Mouse (Mus musculus) frontal cortex, postnatal 14 days (tissue): ENCODE data around the gene Tmem229a.
A peak's percentile ranks its signal among the peaks of the same experiment; 100 is the strongest.

ENCODE experiments used
- DNase-seq, 2 experiments: peaks; one replicate each; pipeline ENCODE4 v3.0.0; 2022; ENCODE audit warnings: low spot score in 2 of 2

The Tmem229a gene

DNA sequence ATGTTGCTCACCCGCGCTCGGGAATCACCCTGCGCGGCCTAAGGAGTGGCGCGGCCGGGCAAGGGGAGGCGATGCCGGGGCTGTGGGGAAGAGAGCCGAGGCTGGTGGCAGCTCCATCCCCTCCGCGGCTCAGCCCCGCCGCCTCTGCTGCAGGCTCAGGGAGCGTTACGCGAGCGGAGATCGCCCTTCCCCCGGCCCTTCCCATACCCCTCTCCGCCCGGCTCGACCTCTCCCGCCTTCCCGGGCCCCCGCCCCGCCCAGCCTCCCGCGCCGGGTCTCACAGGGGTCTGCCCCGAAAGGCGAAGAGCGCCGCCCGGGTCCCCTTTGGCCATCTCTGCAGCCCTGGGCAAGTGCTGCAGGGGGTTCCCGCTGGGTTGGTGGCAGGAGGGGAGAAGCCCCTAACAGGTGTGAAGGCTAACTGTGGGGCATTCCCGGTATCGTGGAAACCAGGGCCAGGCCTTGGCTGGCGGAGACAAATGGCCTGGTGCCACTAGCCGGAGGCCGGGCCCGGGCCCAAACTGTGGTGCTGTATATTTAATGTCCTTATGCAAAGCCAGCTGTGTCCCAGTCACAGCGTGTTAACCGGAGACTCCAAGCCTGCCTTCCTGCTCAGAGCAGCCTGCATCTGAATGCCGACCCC lies at the start of gene Tmem229a:
Tmem229a (minus strand) TSS at position 352 of the 640 bp plus-strand sequence.
- DNase-seq = peak; percentile 59 to 60

DNA sequence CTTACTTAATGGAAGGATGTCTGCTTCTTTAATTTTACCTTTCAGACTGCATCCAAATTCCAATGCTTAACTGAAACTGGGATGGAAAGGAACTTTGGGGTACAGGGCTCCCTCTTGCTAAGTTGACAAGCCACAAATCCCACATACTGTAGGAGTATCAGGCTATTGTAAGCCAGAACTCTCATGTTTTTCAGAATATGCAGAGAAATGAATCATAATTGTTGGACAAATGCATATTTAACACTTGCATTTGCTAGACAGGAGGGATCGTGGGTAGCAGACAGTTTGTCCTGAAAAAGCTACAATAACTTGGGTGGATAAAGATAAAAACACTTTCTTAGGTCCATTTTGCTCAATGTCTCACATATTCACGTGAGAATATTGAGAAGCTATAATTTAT lies 37.7 kb upstream of the Tmem229a start:
- no peak for DNase-seq

DNA sequence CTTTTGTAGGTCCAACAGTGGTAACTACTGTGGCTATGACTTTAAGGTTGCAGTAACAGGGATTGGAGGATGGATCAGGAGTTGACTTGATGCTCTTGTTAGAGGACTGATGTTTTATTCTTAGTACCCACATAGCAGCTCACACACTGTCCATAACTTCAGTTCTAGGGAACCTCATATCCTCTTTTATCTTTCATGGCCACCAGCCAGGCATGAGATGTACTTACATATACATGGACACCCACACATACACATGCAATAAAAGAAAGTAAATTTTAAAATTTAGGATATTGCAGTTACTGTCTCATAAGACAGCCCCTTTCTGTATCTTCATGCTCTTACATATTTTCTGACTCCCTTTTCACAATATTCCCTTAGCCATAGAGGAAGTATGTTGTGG lies 33.7 kb upstream of the Tmem229a start:
- DNase-seq = no peak

DNA sequence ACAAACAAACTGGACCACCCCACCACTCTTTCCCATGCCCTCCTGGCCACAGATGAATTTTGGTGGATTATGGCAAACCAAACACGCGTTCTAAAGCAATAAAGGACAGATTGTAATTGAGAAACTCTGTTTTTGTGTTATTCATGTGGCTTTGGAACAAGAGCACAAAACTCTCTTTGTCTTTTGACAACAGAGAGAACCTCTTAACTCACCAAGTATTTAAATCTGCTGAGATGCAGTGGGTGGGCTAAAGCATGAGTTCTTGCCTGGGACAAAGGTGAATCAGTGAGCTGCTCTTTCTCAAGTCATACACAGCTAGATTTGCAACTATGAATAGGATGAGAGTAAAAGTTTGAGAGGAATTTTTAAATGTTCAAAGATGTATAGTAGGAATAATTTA lies 20.1 kb upstream of the Tmem229a start:
- no peak for DNase-seq

DNA sequence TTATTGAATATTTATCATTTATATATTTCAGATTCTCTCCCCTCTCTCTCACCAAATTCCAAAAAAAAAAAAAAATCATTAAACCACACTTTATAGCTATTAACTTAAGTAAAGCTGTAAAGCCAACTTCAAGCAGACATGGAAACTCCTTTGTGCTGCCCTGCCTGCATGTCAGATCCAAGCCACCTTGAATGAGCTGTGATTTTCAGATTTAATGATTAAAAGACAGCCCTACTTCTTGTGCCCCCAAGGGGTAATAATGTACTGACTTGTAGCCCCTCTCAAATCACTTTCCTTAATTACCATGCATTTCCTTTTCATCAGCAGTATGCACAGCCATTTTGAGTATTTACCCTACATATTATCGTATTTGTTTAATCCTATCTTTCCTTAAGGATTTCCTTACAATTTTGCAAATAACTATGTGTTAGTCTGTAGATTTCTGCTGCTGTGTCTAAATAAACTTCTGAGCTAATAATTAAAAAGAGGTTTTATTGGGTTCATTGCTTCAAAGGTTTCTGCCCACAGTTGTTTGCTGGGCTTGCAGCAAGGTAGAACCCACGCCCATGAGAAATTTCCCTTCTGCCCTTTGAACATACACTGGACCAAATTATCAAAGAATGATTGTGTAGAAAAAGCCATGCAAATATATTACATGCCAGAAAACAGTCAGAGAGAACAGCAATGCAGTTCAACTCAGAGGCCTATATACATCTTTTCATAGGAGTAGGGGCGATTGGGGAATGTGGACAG lies 12.6 kb upstream of the Tmem229a start:
- no peak for DNase-seq

DNA sequence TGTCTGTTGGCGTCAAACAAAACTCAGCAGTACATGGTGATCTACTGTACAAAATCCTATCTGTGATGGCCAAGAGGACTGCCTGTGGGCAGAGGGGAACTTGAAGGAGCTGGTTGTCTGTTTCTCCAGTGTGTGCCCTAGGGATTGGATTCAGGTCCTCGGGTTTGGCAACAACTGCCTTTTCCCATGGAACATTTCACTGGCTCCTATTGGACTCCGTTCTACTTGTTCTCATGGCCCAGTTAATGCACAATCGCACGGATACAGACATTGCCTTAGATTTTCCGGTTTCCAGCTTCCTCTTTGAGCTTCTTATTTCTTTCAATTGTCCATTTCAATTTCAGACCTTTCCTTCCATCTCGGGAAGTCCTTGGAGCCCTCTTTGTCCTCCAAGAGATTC lies 11.6 kb upstream of the Tmem229a start:
- no peak for DNase-seq

DNA sequence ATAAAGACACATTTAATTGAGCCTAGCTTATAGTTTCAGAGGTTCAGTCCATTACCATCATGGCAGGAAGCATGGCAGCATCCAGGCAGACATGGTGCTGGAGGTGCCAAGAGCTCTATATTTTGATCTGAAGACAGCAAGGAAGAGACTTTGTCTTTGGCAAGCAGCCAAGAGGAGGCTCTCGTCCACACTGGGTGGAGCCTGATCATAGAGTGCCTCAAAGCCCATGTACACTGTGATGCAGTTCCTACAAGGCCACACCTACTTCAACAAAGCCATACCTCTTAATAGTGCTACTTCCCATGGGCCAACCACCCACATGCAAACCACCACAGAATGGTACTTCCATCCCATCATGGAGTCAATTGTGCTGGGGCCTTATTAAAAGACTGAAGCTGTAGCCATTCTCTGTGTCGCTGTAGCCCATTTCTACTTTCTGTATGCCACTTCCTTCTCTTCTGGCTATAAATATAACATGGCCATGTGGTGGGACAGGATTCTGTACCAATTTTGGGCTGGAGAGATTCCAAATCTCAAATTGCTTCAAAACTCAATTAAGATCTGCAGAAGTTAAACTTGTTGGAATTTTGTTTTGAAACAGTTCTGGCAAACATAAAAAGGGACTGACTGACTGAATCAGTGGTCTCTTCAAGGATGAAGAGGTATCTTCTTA lies 10.0 kb upstream of the Tmem229a start:
- DNase-seq = no peak

DNA sequence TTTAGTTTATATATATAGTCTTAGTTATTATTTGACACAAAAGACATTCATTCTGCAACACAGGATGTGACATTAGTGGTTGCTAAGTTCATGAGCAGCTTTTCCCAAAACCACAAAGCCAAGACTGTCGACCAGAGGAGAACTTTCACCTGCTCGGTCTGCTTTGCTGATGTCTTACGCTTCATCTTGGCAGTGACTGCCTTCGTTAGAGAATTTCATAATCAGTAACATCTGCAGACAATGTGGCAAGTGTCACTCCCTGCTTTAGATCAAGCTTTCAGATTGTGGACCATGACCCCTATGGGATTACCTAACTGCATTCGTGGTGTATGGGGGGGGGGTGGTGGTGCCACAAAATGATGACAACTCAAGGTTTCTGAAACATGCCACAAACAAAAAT lies 7.7 kb upstream of the Tmem229a start:
- DNase-seq = no peak

DNA sequence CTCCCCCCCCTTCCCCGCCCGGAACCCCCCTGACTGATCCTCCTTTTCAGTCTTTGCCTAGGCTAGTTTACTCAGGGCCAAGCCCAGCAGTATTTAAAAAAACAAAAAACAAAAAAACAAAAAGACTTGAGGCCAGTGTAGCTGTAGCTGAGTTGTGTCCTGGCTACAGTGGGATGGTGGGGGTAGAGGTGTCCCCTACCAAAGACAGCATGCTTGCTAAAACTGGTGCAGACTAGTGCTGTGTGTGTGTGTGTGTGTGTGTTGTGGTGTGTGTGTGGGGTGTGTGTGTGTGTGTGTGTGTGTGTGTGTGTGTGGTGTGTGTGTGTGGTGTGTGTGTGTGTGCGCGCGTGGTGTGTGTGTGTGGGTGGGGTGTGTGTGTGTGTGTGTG lies 483 bp upstream of the Tmem229a start:
- no peak for DNase-seq

DNA sequence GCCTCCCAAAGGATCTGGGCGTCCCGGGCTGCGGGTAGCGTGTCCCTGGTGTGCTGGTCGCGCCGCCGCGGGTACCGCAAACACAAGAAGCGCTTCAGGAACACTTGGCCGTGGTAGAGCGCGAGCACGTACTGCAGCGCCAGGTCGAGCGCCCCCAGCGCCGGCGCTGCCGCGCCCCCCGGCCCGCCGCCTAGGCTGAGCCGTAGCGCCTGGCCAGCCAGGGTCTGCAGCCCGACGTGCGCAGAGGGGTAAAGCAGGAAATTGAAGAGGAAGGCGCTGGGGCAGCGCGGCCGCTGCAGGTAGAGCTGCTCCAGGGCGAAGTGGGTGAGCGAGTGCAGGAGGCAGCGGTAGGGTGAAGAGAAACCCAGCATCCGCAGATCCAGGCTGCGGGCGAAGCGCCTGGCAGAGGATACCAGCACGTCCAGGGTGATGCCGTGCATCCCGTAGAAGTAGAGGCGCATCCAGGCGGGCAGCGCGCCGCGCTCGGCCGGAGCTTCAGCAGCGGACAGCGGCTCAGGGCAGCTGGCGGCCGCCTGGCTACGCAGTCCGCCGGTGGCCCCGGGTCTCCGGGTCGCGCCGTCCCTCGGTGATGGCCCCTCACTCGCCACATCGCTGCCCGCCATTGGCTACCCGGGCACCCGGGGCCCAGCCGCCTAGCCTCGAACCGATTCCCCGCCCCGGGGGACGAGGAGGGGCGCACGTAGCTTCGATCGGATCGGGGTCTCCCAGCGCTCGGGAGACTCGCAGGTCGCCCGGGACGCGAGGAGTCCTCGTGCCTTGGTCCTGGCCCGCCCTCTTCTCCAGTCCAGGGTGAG lies 759 bp downstream of the Tmem229a start:
- DNase-seq = peak; percentile 39 to 48

DNA sequence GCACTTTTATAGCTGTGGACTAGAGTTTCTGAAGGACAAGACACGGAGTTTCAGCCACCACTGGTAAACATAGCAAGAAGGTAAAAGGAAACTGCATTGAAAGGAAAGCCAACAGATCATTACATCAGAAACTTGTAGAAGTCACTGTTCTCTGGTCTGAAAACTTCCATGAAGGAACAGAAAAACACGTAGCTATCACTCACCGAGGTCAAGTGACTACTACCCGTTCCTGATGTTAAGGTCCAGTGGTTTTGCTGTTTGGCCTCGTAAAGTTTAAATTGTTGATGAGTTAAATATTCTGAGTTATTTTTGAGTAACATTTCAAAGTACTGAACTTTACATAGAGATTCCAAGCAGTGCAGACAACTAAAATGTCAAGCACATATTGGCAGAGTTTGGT lies 2.0 kb downstream of the Tmem229a start:
- DNase-seq = no peak

DNA sequence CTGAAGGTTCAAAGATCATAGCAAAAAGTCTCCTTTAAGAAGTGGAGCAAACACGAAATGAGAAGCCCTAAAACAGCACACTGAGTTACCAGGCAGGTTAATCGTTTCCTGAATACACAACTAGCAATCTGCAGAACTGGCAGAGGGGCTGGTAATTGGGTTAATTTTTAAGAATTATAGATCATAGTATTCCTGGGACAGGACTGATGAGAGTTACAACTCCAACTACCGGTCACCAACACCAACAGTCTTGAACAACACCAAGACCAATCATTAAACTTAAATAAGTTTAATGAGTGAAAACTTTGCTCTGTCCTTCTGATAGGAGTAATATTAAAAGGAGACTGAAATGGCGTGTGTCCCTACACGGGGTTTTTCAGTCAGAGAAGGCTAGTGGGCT lies 3.8 kb downstream of the Tmem229a start:
- DNase-seq = no peak

DNA sequence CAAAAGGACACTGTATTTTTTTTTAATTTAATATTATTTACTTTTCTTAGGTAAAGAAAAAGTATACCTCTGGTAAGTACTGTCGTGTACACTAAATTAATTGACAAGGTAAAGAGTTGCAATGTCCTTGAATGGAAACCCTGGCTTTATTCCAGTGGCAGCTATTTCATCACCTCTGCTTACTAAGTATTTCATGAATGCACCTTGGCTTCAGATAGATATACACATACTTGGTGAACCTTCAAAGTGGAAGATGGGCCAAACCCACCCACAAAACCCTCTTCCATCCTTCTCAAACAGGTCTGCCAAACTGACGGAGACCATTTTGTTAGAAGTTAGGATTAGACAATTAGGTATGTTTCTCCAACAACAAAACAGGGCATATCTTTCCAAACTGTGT lies 5.4 kb downstream of the Tmem229a start:
- DNase-seq = no peak

DNA sequence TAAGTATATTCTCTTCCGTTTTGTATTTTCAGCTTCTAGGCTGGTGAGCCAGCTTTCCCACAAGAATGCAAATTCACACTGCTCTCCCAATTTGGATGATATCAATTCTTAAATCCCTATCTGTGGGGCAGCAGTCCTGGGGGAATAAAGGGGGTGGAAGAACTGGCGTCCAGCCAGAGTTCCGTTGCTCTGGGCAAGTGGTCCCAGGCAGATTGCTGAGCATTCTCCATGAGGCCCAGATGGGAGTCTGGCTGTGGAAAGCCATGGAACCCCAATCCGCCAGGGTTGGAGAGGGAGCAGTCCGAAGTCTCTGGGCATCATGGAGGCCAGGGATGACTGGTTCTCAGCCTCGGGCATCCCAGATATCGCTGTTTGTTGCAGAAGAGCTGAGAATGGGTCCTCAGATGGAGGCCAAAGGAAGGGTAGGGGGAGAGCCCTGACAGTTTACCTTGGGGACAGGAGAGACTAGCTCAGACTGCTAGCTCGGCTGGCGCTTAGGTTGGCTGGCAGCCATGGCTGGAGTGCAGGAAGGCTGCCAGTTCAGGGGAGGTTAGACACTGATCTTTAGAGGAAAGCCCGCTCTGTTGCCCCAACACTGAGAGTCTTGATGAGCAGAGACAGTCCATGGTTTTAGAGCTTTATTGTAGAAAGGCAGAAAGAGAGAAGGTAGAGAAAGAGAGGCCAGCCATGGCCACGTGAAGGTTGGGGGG lies 30.9 kb downstream of the Tmem229a start:
- no peak for DNase-seq

DNA sequence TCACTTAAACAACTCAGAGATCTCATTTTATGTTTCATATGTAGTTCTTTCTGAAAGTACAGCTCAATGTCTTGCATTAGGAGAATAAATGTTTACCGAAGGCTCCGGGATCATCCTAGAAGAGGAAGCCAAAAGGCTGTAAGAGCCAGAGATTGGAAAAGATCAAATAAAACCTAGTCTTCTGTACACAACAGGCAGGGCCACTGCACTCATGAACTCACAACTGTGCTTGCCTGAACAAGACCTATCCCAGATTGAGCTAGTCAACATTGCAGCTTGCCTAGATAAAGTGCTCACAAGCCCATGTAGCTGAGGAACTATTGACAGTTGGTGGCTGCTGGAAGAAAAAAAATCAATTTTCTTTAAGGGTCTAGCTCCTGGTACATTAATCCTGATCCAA lies 42.5 kb downstream of the Tmem229a start:
- DNase-seq = no peak

DNA sequence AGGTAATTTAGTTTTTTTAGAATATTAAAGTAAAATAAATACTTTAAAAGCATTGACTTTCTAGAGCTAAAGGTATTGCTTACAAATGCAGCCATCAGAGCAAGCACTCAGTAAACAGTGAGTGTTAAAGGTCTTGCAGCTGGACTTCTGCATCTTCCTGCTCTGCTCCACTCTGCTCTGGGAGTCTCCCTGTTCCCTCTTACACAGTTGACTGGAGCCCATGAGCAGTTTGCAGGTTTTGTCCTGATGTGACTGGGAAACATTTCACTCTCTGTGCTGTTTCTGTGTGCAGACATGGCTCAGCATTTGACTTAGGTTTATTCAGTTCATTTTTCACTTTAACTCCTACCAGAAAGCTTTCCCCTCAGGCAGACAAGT lies 45.4 kb downstream of the Tmem229a start:
- DNase-seq = no peak

DNA sequence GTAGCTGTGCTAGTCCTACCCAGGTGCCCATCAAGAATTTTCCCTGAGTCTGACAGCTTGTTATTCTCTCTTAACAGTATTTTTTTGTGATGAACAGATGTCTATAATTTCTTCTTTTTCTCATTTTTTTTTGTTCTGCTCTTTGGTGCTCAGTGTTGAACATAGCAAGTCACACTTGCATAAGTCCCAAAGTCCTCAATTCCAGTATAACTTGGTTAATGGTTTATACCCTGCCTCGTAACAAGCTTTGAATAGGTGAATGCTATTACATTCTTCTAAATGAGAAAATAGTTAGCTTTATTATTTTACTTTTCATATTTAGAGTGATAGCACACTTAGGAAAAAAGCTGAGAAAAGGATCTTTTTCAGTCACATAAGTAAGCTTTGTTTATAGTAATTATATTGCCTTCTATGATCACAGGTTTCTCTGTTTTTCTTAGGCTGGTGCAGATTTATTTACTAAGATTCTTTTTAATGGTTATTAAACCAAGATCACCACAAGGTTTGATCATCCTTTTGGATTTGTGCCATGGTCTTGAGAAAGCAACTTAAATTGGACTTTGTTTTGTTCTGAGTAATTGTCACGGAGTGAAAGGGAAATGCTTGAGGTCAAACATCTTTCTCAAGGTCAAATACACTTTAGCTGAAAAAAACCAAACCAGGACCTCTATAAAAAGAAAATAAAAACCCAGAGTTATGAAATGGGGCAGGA lies 45.9 kb downstream of the Tmem229a start:
- no peak for DNase-seq

DNA sequence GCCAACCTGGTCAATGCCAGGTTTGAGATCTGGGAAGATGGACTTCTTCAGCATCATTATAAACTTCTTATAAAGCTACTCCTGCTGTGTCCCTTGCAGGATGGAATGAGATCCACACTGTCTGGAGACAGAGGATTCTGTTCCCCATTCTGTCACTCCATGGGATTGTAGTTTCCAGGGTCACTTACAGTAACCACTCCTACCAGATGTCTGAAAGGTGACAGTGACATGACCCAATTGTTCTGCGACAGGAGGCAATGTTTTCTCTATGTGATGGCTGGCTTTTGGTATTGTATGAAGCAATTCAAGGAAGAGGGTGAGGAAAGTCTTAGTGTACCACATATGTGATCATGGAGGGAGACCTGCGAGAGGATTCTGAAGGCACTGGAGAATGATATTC lies 48.3 kb downstream of the Tmem229a start:
- no peak for DNase-seq

DNA sequence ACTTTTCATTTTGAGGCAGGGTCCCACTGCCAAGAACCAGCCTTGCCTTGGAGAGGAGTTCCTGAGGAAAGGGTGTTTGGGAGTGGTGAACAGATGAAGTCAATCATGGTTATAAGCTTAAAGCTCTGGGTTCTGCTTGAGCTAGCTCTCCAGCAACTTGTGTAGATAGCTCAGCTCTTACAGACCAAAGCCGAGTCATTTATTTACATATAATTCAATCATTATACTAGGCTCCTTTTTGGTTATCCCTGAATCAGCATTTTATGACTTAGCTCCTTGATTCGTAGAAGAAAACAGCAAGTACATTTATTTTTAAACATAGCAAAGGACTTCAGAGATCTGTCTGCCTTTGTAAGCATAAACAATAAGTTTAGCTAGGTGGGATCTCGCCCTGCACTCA lies 51.0 kb downstream of the Tmem229a start:
- no peak for DNase-seq
